Mouse (Mus musculus) cortical plate, adult 2 months (tissue): ENCODE data around the gene Sv2a. TPM values are rescaled to one million over a fixed set of nuclear protein-coding genes. Genes with fewer than 3 reads are reported as not detected.

Source experiments
- H3K27ac ChIP-seq: fragments of 200-500 bp; 2 replicates; pipeline ENCODE4 v1.5.1; 2012; ENCODE audit warnings: low read length, control low read depth, inconsistent platforms; ENCODE audit not compliant: insufficient read depth
- H3K4me1 ChIP-seq: fragments of 200-500 bp; 2 replicates; pipeline ENCODE4 v1.6.1; 2011; ENCODE audit warnings: low read length; ENCODE audit not compliant: control insufficient read depth, insufficient read depth
- H3K4me3 ChIP-seq: fragments of 200-500 bp; 2 replicates; pipeline ENCODE4 v1.5.1; 2011; ENCODE audit warnings: mild to moderate bottlenecking, low read length, control low read depth; ENCODE audit not compliant: insufficient read depth
- CTCF ChIP-seq: fragments of 200-500 bp; IDR thresholded peaks from 2 replicates; pipeline ENCODE4 v1.5.1; 2011; ENCODE audit warnings: mild to moderate bottlenecking, control low read depth, low read length; ENCODE audit not compliant: insufficient read depth; ENCODE audit errors: extremely low read depth
- POLR2A ChIP-seq: fragments of 200-500 bp; IDR thresholded peaks from 2 replicates; pipeline ENCODE4 v1.6.1; 2011; ENCODE audit warnings: mild to moderate bottlenecking, low read length, control low read depth; ENCODE audit not compliant: insufficient read depth; ENCODE audit errors: extremely low read depth
- polyA plus RNA-seq: library from polyadenylated mRNA; depleted of rRNA; stranded (reverse); fragments of >200 nt; gene quantifications from 2 replicates; pipeline ENCODE4 v1.2.3, GENCODE M21; 2012

The Sv2a gene
- polyA plus RNA-seq, 1 experiment, result 279 TPM

- Histone ChIP-seq H3K27ac (peak overlapping the region; percentile 51; the same call in 1 of the 2 replicates), H3K4me1 (peaks cover 10% of the 10 kb centered on the region; the same call in 1 of the 2 replicates), H3K4me3 (peak overlapping the region; percentile 37; the same call in 1 of the 2 replicates)
- TF ChIP-seq CTCF, result no peak
- TF ChIP-seq POLR2A, result no peak
These were observed 20.6 kb upstream of the Sv2a start for GRCm38 (mm10) chr3:96160222-96160802.

GRCm38 (mm10) chr3:96160803-96161516, 20.0 kb upstream of the Sv2a start:
- Histone ChIP-seq H3K4me1 (peaks cover 10% of the 10 kb centered on the region; the same call in 1 of the 2 replicates), H3K27ac (peak overlapping the region; percentile 51), H3K4me3 (peak overlapping the region; percentile 37)
- TF ChIP-seq CTCF (no peak), POLR2A (peak; percentile 70; the same call in 1 of the 2 replicates)

- Histone ChIP-seq H3K4me1 (peaks cover 10% of the 10 kb centered on the region; the same call in 1 of the 2 replicates), H3K27ac (peak within 1 kb of the TSS; percentile 51), H3K4me3 (peak within 1 kb of the TSS; percentile 37)
- TF ChIP-seq CTCF (no peak), POLR2A (no peak)
These were observed 18.8 kb upstream of the Sv2a start, which contains the start of gene Mtmr11 for GRCm38 (mm10) chr3:96161869-96162840. Gene Mtmr11, plus strand, starts transcription at chr3:96162004.

GRCm38 (mm10) chr3:96163040-96163439, 17.9 kb upstream of the Sv2a start:
- no peak overlapping the region for H3K4me3 ChIP-seq
- TF ChIP-seq CTCF (no peak), POLR2A (no peak)
- peaks cover 10% of the 10 kb centered on the region; the same call in 1 of the 2 replicates for H3K4me1 ChIP-seq
- H3K27ac ChIP-seq, result no peak overlapping the region

- peaks cover 6% of the 10 kb centered on the region; the same call in 1 of the 2 replicates for H3K4me1 ChIP-seq
- H3K4me3 ChIP-seq, result no peak overlapping the region
- H3K27ac ChIP-seq, result no peak overlapping the region
- TF ChIP-seq POLR2A, result no peak
- no peak for TF ChIP-seq CTCF
These were observed 12.3 kb upstream of the Sv2a start for GRCm38 (mm10) chr3:96168466-96169158.

- Histone ChIP-seq H3K27ac (peak overlapping the region; percentile 18; the same call in 1 of the 2 replicates), H3K4me1 (peaks cover 8% of the 10 kb centered on the region; the same call in 1 of the 2 replicates), H3K4me3 (no peak overlapping the region)
- TF ChIP-seq POLR2A, result no peak
- no peak for TF ChIP-seq CTCF
These were observed 10.7 kb upstream of the Sv2a start for GRCm38 (mm10) chr3:96170276-96170675.

GRCm38 (mm10) chr3:96170976-96171545, 9.9 kb upstream of the Sv2a start:
- TF ChIP-seq CTCF, result no peak
- no peak for TF ChIP-seq POLR2A
- Histone ChIP-seq H3K4me1 (peaks cover 8% of the 10 kb centered on the region; the same call in 1 of the 2 replicates), H3K4me3 (no peak overlapping the region; the same call in 1 of the 2 replicates), H3K27ac (peak overlapping the region; percentile 1; the same call in 1 of the 2 replicates)

GRCm38 (mm10) chr3:96171583-96172196, 9.3 kb upstream of the Sv2a start:
- Histone ChIP-seq H3K4me3 (peak overlapping the region; percentile 55), H3K27ac (peak overlapping the region; percentile 89), H3K4me1 (peaks cover 8% of the 10 kb centered on the region; the same call in 1 of the 2 replicates)
- no peak for TF ChIP-seq POLR2A
- TF ChIP-seq CTCF, result no peak
